Mouse (Mus musculus) induced T-regulatory cell, adult 2 months (primary cell): ENCODE measurements around the gene Atxn7l3b.
"Not testable (repeated sequence)": the region's sequence is repeated elsewhere in the genome, so short reads cannot be mapped to it uniquely, and the experiment has no call there.

Experiments
- DNase-seq: peaks from one replicate; pipeline ENCODE4 v3.0.0-alpha.2; 2012; ENCODE audit warnings: low read depth

Gene Atxn7l3b

DNA sequence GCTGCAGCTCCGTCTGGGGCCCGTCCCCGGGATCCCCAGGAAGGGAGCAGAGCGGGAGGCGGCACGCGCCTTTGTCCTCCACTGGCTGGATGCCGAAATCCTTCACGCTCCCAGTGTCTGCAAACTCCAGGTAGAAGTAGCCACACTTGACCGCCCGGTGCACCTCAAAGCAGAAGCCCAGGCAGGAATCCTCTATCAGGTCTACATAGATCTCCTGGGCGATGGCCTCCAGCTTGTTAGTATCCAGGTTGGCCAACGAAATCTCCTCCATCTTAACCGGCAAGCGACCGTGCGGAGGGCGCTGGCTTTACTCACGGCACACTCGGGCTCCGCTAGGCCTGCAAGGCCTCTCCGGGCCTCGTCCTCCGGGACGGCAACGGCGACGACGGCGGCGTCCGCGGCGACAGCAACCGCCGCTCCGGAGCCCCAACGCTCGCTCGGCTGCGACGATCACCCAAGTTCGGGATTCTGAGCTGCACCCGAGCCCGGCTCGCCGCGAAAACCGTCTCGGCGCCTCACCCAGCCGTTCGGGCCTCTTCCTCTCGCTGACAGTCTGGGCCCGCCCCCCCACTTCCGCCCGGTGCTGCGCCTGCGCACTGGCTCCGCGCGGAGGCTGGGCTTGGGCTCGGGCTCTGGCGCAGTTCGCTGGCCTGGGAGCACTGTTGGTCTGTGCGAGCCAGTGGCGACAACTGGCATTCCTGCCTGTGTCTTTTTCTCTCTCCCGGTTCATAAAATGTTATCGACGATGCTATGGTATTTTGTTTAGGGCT is at the start of gene Atxn7l3b:
TSS of gene Atxn7l3b (minus strand) at position 550 of the 770 bp plus-strand sequence.
- peak; percentile 93 for DNase-seq

DNA sequence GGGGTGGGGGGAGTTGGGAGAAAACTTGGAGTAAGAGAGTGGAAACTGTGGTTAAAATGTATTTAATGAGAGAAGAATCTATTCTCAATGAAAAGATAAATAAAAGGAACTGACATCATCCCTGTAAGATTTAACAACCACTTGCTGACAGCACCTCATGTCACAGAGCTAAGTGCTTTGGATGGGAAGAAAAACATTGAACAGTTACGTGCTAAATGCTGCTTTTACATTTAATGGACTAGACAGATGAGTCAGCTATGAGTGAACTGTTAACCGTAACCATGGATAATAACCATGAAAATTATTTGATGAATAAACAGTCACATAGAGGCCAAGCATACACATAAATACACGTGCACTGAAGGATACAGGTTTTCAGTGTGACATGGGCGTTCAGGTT is 48.8 kb upstream of the Atxn7l3b start:
- no peak for DNase-seq

GRCm38 (mm10) chr10:112973286-112974026 is 44.7 kb upstream of the Atxn7l3b start:
- DNase-seq = no peak

GRCm38 (mm10) chr10:112970002-112970589 is 41.3 kb upstream of the Atxn7l3b start:
- DNase-seq = no peak

DNA sequence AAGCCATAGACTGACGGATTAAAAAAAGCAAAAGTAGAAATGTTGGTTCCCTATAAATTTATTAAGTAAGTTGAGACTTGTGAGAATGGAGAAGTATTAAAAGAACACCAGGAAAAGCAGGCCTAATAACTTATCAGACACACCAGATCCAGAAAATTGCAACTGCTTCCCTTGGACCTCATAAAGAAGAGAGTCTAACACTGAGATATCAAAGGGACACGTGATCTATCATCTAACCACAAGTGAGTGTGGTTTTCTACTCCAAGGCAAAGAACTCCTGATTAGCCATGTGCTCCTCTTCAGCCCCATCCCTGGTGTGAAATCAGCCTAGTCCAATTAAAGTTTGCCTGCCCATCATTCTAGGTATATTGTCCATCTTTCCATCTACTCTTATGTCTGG is 38.8 kb upstream of the Atxn7l3b start:
- DNase-seq = no peak

- DNase-seq = not testable (repeated sequence)
Observed at GRCm38 (mm10) chr10:112962216-112962615, 33.4 kb upstream of the Atxn7l3b start.

- no peak for DNase-seq
Observed at GRCm38 (mm10) chr10:112954140-112954539, 25.3 kb upstream of the Atxn7l3b start.

DNA sequence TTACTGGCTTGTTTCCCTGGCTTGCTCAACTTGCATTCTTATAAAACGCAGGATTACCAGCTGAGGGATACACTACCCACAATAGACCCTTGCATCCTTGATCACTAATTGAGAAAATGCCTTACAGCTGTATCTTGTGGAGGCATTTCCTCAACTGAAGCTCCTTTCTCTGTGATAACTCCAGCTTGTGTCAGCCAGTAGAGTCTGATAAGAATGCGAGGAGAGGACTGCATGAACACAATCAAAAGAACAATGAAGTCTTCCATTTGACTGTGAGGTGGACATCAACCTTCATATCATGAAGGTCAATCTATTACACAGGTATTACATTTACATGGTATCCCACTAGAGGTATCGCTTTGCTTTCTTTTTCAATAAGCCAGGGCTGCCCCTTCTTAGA is 19.7 kb upstream of the Atxn7l3b start:
- DNase-seq = no peak

GRCm38 (mm10) chr10:112929222-112929615 is 418 bp upstream of the Atxn7l3b start:
- no peak for DNase-seq

DNA sequence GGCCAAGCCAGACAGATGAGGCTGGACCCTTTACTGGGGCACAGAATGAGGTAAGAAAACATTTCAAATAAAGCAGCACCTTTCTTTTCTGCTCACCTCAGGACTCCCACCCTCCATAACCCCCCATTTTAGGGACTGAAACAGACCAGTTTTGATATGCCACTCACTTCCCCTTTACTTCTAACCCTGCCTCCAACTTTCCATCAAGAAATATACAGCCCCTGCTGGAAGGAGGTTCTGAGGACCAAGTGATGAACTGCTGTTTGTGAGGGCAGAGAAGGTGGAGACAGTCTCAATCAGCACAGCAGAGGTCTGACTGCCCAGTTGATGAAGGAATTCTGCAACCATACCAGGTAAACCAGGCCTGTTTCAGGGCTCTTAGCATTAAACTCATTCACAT is 1.8 kb downstream of the Atxn7l3b start:
- peak; percentile 9 for DNase-seq

GRCm38 (mm10) chr10:112926271-112926670 is 2.5 kb downstream of the Atxn7l3b start:
- no peak for DNase-seq

DNA sequence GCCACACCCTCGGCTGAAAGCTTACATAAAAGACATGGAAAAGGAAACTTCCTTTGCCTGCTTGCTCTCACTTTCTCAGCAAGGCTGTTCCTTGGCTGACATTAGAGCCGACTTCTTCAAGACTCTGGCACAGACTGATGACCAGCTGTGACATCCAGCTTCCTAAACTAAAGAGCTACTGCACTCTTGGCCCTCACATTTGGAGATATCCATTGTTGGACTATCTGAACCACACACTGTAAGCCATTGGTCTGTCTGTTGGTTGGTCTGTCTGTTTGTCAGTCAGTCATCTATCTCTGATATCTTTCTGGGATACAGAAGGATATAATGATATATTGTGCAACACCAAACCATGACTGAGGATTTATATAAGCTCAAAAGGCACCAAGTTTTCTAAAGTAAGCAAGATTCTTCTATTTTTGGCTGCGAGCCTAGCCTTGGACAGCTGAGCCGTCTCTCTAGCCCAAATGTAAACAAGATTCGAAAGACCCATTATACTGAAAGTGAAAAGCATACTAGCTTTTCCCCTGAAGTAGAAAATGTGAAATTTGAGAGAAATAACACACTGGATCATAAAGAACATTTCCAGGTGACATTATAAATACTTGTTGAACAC is 12.1 kb downstream of the Atxn7l3b start:
- DNase-seq = no peak

- no peak for DNase-seq
Observed at GRCm38 (mm10) chr10:112900243-112900642, 28.6 kb downstream of the Atxn7l3b start.

GRCm38 (mm10) chr10:112899796-112900195 is 29.0 kb downstream of the Atxn7l3b start:
- DNase-seq = no peak

DNA sequence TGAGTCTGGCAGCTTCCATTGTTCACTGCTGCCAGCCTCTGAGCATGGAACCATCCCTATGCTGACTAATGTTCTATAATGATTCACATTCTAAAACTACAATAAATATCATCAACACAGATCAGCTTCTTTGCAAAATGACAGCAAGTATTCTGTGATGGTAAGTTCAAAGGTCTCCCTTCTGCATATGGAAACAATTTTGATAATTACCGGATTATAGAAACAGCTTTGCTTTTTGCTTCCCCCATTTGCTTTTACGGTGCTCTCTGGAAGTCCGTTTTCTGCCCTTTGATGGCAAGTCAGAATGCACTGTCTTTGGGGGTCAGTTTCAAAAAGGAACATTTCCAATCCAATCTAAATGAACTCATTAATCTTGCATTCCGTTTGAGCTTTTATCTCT is 32.2 kb downstream of the Atxn7l3b start:
- DNase-seq = no peak

GRCm38 (mm10) chr10:112893622-112894252 is 35.1 kb downstream of the Atxn7l3b start:
- DNase-seq = no peak

- DNase-seq = no peak
Observed at GRCm38 (mm10) chr10:112884064-112884463, 44.7 kb downstream of the Atxn7l3b start.

- DNase-seq = no peak
Observed at GRCm38 (mm10) chr10:112883688-112884004, 45.2 kb downstream of the Atxn7l3b start.

DNA sequence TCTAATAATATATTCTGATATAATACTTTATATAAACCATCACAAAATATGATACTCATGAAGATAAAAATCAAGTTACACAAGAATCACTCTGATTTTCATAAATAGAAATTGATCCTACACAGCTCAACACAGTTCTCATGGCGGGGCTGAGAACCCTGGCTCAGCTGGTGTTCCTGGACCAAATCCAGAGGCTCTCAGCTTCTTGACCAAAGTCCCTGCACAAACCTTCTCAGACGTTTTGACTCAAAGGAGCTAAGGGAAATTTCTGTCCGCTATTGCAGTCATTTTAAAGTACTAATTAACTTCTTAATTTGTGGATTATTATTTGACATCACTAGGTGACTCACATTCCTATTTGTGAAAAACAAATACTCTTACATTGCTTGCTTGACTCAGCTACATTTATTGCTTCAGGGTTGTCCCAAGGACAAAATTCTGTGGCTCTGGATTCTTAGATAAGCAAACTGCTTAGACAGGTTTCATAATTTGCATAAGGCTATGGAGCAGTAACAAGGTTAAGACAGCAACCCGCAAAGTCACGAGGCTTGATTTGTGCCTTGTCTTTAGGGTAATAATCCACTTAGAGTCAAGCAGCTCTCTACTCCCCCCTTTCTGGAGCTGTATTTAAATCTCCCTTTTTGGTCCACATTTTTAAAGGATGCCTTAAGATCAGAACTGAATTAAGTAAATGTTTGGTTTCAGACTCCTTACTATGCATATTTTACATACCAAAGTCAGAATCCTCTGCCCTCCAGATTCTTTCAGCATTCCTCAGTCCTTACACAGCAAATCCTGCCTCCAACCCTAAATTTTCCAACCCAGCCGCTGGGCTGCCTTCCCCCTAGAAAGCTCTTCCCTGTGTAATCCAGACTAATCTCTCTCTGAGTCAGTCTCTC is 45.8 kb downstream of the Atxn7l3b start:
- no peak for DNase-seq

GRCm38 (mm10) chr10:112882149-112882548 is 46.7 kb downstream of the Atxn7l3b start:
- no peak for DNase-seq
